Mouse (Mus musculus) MEL (cell line): ENCODE measurements around the gene Dock10. TPM values are rescaled to one million over a fixed set of nuclear protein-coding genes. Genes with fewer than 3 reads are reported as not detected.

Source experiments
- DNase-seq: peaks from one replicate; pipeline ENCODE4 v3.0.0; 2011; ENCODE audit warnings: low read depth, low spot score
- H3K27ac ChIP-seq: 2 replicates; pipeline ENCODE4 v1.5.1; 2012; ENCODE audit warnings: low read depth, mild to moderate bottlenecking, control low read depth, low read length, moderate library complexity; ENCODE audit not compliant: control insufficient read depth
- H3K27me3 ChIP-seq, 2 experiments: fragments of 150-350 bp in 1 of 2; sonication (generic) in 1 of 2; 2 replicates each; pipeline ENCODE4 v1.6.1; 2012; ENCODE audit warnings: low read length in 2 of 2, mild to moderate bottlenecking in 2 of 2, improper control_type of control experiment in 1 of 2, moderate library complexity in 1 of 2; ENCODE audit not compliant: insufficient read depth in 2 of 2, control insufficient read depth in 1 of 2
- H3K36me3 ChIP-seq, 2 experiments: 2 replicates each; pipeline ENCODE4 v1.6.1; 2012 to 2014; ENCODE audit warnings: low read length in 2 of 2, improper control_type of control experiment in 1 of 2, inconsistent platforms in 1 of 2, mild to moderate bottlenecking in 1 of 2; ENCODE audit not compliant: insufficient read depth in 2 of 2, control insufficient read depth in 1 of 2
- H3K4me1 ChIP-seq, 2 experiments: fragments of 150-350 bp in 1 of 2; sonication (generic) in 1 of 2; 2 replicates each; pipeline ENCODE4 v1.6.1; 2012; ENCODE audit warnings: low read length in 2 of 2, improper control_type of control experiment in 1 of 2, mild to moderate bottlenecking in 1 of 2; ENCODE audit not compliant: insufficient read depth in 2 of 2, control insufficient read depth in 1 of 2
- H3K4me3 ChIP-seq, 2 experiments: fragments of 150-350 bp in 1 of 2; sonication (generic) in 1 of 2; 2 replicates each; pipeline ENCODE4 v1.5.1; 2012; ENCODE audit warnings: low read depth in 2 of 2, low read length in 2 of 2, mild to moderate bottlenecking in 2 of 2, moderate library complexity in 2 of 2, control low read depth in 1 of 2, improper control_type of control experiment in 1 of 2; ENCODE audit not compliant: control insufficient read depth in 1 of 2, insufficient read depth in 1 of 2
- H3K79me2 ChIP-seq: 2 replicates; pipeline ENCODE4 v1.6.1; 2012; ENCODE audit warnings: mild to moderate bottlenecking, low read length, moderate library complexity; ENCODE audit not compliant: control insufficient read depth, poor library complexity, insufficient read depth
- H3K9ac ChIP-seq: 2 replicates; pipeline ENCODE4 v1.6.1; 2012; ENCODE audit warnings: low read depth, mild to moderate bottlenecking, control low read depth, low read length, moderate library complexity; ENCODE audit not compliant: control insufficient read depth, poor library complexity, severe bottlenecking
- H3K9me3 ChIP-seq: fragments of 150-350 bp; sonication (generic); replicated peaks from 2 replicates; pipeline ENCODE4 v1.6.1; 2012; ENCODE audit warnings: mild to moderate bottlenecking, low read length, improper control_type of control experiment, moderate library complexity; ENCODE audit not compliant: insufficient read depth
- BHLHE40 ChIP-seq: IDR thresholded peaks from 2 replicates; pipeline ENCODE4 v1.6.1; 2012; ENCODE audit warnings: low read depth, mild to moderate bottlenecking, inconsistent platforms, low read length, improper control_type of control experiment, borderline replicate concordance
- CTCF ChIP-seq, 3 experiments: IDR thresholded peaks in 2 of 3; conservative IDR thresholded peaks in 1 of 3; 2 replicates each; pipeline ENCODE4 v1.5.1; 2011 to 2012; ENCODE audit warnings: low read length in 3 of 3, low read depth in 2 of 3, mild to moderate bottlenecking in 2 of 3, improper control_type of control experiment in 1 of 3, inconsistent platforms in 1 of 3, mixed read lengths in 1 of 3, moderate library complexity in 1 of 3; ENCODE audit not compliant: control insufficient read depth in 1 of 3, insufficient read depth in 1 of 3, poor library complexity in 1 of 3, severe bottlenecking in 1 of 3
- EP300 ChIP-seq, 2 experiments: IDR thresholded peaks; 2 replicates each; pipeline ENCODE4 v1.6.1; 2011; ENCODE audit warnings: improper control_type of control experiment in 2 of 2, low read length in 2 of 2, low read depth in 1 of 2, mild to moderate bottlenecking in 1 of 2
- ETS1 ChIP-seq: IDR thresholded peaks from 2 replicates; pipeline ENCODE4 v1.6.1; 2012; ENCODE audit warnings: low read depth, mild to moderate bottlenecking, inconsistent platforms, low read length, improper control_type of control experiment, moderate library complexity
- GATA1 ChIP-seq: IDR thresholded peaks from 2 replicates; pipeline ENCODE4 v1.6.1; 2011; ENCODE audit warnings: low read depth, low read length, improper control_type of control experiment
- HCFC1 ChIP-seq: IDR thresholded peaks from 2 replicates; pipeline ENCODE4 v1.6.1; 2012; ENCODE audit warnings: low read depth, mild to moderate bottlenecking, inconsistent platforms, low read length, improper control_type of control experiment, moderate library complexity
- MAX ChIP-seq: IDR thresholded peaks from 2 replicates; pipeline ENCODE4 v1.6.1; 2011; ENCODE audit warnings: low read length, improper control_type of control experiment
- MAZ ChIP-seq: IDR thresholded peaks from 2 replicates; pipeline ENCODE4 v1.6.1; 2012; ENCODE audit warnings: low read depth, mild to moderate bottlenecking, inconsistent platforms, low read length, improper control_type of control experiment
- MXI1 ChIP-seq: IDR thresholded peaks from 2 replicates; pipeline ENCODE4 v1.6.1; 2011; ENCODE audit warnings: mild to moderate bottlenecking, low read depth, low read length, improper control_type of control experiment
- MYB ChIP-seq: IDR thresholded peaks from 2 replicates; pipeline ENCODE4 v1.6.1; 2011; ENCODE audit warnings: mild to moderate bottlenecking, low read depth, low read length, improper control_type of control experiment
- NELFE ChIP-seq: IDR thresholded peaks from 2 replicates; pipeline ENCODE4 v1.6.1; 2011; ENCODE audit warnings: low read depth, low read length, improper control_type of control experiment
- NRF1 ChIP-seq: IDR thresholded peaks from 2 replicates; pipeline ENCODE4 v1.6.1; 2014; ENCODE audit warnings: low read depth, mild to moderate bottlenecking, inconsistent platforms, low read length, improper control_type of control experiment, moderate library complexity; ENCODE audit not compliant: poor library complexity, insufficient read depth, severe bottlenecking
- POLR2AphosphoS2 ChIP-seq: IDR thresholded peaks from 2 replicates; pipeline ENCODE4 v1.6.1; 2011; ENCODE audit warnings: low read length, improper control_type of control experiment
- RAD21 ChIP-seq: IDR thresholded peaks from 2 replicates; pipeline ENCODE4 v1.6.1; 2011; ENCODE audit warnings: mild to moderate bottlenecking, low read depth, low read length, improper control_type of control experiment
- RCOR1 ChIP-seq: IDR thresholded peaks from 2 replicates; pipeline ENCODE4 v1.6.1; 2012; ENCODE audit warnings: low read depth, mild to moderate bottlenecking, inconsistent platforms, low read length, improper control_type of control experiment
- SIN3A ChIP-seq: IDR thresholded peaks from 2 replicates; pipeline ENCODE4 v1.6.1; 2012; ENCODE audit warnings: low read length, improper control_type of control experiment, inconsistent platforms
- SMC3 ChIP-seq: IDR thresholded peaks from 2 replicates; pipeline ENCODE4 v1.6.1; 2011; ENCODE audit warnings: low read depth, low read length, improper control_type of control experiment
- TAL1 ChIP-seq: IDR thresholded peaks from 2 replicates; pipeline ENCODE4 v1.6.1; 2012; ENCODE audit warnings: mild to moderate bottlenecking, inconsistent platforms, low read length, moderate library complexity, mixed read lengths
- TCF12 ChIP-seq: IDR thresholded peaks from 2 replicates; pipeline ENCODE4 v1.6.1; 2014; ENCODE audit warnings: low read depth, mild to moderate bottlenecking, inconsistent platforms, low read length, improper control_type of control experiment, moderate library complexity
- UBTF ChIP-seq: IDR thresholded peaks from 2 replicates; pipeline ENCODE4 v1.6.1; 2012; ENCODE audit warnings: low read depth, mild to moderate bottlenecking, inconsistent platforms, low read length, improper control_type of control experiment, moderate library complexity, borderline replicate concordance; ENCODE audit not compliant: insufficient read depth
- ZKSCAN1 ChIP-seq: IDR thresholded peaks from 2 replicates; pipeline ENCODE4 v1.6.1; 2012; ENCODE audit warnings: low read depth, mild to moderate bottlenecking, inconsistent platforms, low read length, improper control_type of control experiment, moderate library complexity
- ZNF384 ChIP-seq: IDR thresholded peaks from 2 replicates; pipeline ENCODE4 v1.6.1; 2012; ENCODE audit warnings: low read depth, mild to moderate bottlenecking, inconsistent platforms, low read length, improper control_type of control experiment
- polyA plus RNA-seq, 2 experiments: library from polyadenylated mRNA; stranded (reverse) in 1 of 2; unstranded in 1 of 2; fragments of >175 nt in 1 of 2; fragments of >200 nt in 1 of 2; gene quantifications; 2 replicates each; pipeline versions ENCODE4 v1.2.1 to v1.2.4; 2012; ENCODE audit warnings: low replicate concordance in 2 of 2, low read depth in 1 of 2; ENCODE audit not compliant: insufficient read length in 2 of 2, insufficient read depth in 1 of 2, missing spikeins in 1 of 2
- total RNA-seq: library from RNA; depleted of rRNA; stranded (reverse); fragments of 300-350 nt; gene quantifications from 2 replicates; pipeline ENCODE4 v1.2.3, GENCODE M21; 2012

Gene Dock10
- total and polyA plus RNA-seq, 3 experiments = 11.5 to 74.0 (median 14.3) TPM

DNA sequence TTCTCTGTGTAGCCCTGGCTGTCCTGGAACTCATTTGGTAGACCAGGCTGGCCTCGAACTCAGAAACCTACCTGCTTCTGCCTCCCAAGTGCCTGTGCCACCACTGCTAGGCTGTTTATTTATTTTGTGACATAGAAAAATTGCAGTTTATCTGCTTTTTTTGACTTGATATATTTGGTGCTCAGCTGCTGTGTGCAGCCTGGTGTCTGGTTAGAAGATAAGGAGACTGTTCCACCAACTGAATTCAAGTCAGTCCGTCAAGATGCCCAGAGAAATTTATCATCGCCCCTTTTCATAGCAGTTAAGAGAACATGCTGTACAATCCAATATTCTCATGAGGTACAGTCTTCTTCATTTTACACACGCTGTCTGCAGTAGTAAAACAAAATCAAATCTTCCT, 124.8 kb downstream of the Dock10 start:
- no peaks in the 10 kb centered on the region for H3K79me2 ChIP-seq
- H3K4me3 ChIP-seq = no peak overlapping the region
- peaks cover 7 to 21% of the 10 kb centered on the region in 2 experiments for H3K36me3 ChIP-seq
- H3K9me3 ChIP-seq = no peaks in the 10 kb centered on the region
- TF ChIP-seq TCF12 = peak; percentile 81
- TF ChIP-seq HCFC1 = no peak
- 0 out of 2 replicates have a peak, but pooled peaks have one; percentile 37 for TF ChIP-seq MXI1
- TF ChIP-seq TAL1 = peak; percentile 39; the same call in 1 of the 2 replicates
- TF ChIP-seq POLR2AphosphoS2 = no peak
- no peak for TF ChIP-seq MAX
- no peak for TF ChIP-seq MAZ
- TF ChIP-seq GATA1 = peak; percentile 66
- TF ChIP-seq ZNF384 = peak; percentile 61
- peak; percentile 66; the same call in 1 of the 2 replicates for TF ChIP-seq MYB
- peak; percentile 55; the same call in 1 of the 2 replicates for TF ChIP-seq BHLHE40
- TF ChIP-seq ZKSCAN1 = no peak
- peak; percentile 91 for TF ChIP-seq ETS1
- no peak for TF ChIP-seq SMC3
- peak; percentile 55 for TF ChIP-seq SIN3A
- 0 out of 2 replicates have a peak, but pooled peaks have one; percentile 38 for TF ChIP-seq RCOR1
- TF ChIP-seq EP300 (IDR thresholded peaks at IDR 0.05; ENCODE audit: low read depth in 1 of 2, low read length in 2 of 2) = peak; percentile 63 to 77; a peak in 3 of 4 replicates
- TF ChIP-seq RAD21 = no peak
- no peak for TF ChIP-seq CTCF (IDR thresholded peaks at IDR 0.05 in 2 of 3, conservative IDR thresholded peaks at IDR 0.05 in 1 of 3; ENCODE audit: control insufficient read depth in 1 of 3, insufficient read depth in 1 of 3, low read depth in 2 of 3, low read length in 3 of 3, poor library complexity in 1 of 3, severe bottlenecking in 1 of 3)
- no peak for TF ChIP-seq NRF1
- no peak for TF ChIP-seq NELFE
- TF ChIP-seq UBTF = no peak
- peaks cover 4 to 17% of the 10 kb centered on the region in 2 experiments; a peak in 3 of 4 replicates for H3K4me1 ChIP-seq
- H3K27ac ChIP-seq = peak overlapping the region; percentile 23; the same call in 1 of the 2 replicates
- H3K27me3 ChIP-seq = no peaks in the 10 kb centered on the region
- peak; percentile 59 for DNase-seq
- no peak overlapping the region for H3K9ac ChIP-seq
